Mouse (Mus musculus): ENCODE data around the gene Lix1l. TPM values are rescaled to one million over a fixed set of nuclear protein-coding genes. Genes with fewer than 3 reads are reported as not detected.

Lix1l gene
- polyA plus RNA-seq, 1 experiment from 2014 or later: 6.4 TPM

DNA sequence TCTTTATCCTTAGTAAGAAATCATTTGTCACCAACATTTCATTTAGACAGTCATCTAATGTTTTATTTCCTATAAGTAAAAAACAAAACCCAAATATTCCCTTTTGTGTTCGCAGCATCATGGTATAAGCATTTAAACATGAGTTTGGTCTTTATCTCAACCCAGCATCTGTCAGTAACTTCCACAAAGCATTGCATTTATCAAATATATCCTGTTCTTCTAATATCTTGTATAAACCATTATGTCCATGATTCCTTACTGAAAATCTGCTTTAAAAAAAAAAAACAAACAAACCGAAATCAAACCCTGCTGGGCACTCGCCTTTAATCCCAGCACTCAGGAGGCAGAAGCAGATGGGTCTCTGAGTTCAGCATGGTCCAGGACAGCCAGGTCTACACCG is 5.7 kb downstream of the Lix1l start:
- H3K4me1 ChIP-seq: no peaks in the 10 kb centered on the region
- H3K9me3 ChIP-seq: no peaks in the 10 kb centered on the region
- H3K27me3 ChIP-seq (replicated peaks): no peaks in the 10 kb centered on the region
- ATAC-seq (ENCODE audit: insufficient read depth, low FRiP score, low read depth): no peak
- WGBS: 88% methylated on average over 4 of the region's 4 CpGs
- H3K27ac ChIP-seq: no peak overlapping the region
- no peak overlapping the region for H3K4me3 ChIP-seq (replicated peaks)
- no peak overlapping the region for H3K4me2 ChIP-seq
- no peak overlapping the region for H3K9ac ChIP-seq
- H3K36me3 ChIP-seq: no peaks in the 10 kb centered on the region

DNA sequence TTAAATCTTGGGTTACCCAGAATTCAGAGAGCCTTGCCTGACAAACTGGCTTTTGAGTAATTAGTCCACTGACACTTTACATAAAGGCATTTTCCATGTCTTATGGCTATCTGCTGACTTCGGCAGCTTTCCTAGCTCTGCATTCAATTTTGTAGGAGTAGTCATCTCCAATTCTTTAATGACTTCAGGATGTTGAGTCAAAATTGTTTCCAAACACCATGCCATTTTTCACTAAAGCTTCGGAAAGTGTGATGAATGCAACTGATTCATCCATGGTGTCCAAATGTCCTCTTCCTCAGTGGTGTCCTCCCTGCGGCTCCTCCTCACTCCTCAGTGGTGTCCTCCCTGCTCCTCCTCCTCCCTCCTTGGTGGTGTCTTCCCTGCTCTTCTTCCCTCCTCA is 17.0 kb downstream of the Lix1l start:
- 0 out of 2 replicates have a peak, but pooled peaks cover 19% of the 10 kb centered on the region for H3K36me3 ChIP-seq
- ATAC-seq (ENCODE audit: insufficient read depth, low FRiP score, low read depth): no peak
- no peak overlapping the region for H3K4me3 ChIP-seq (replicated peaks)
- H3K27me3 ChIP-seq (replicated peaks): no peaks in the 10 kb centered on the region
- H3K4me1 ChIP-seq: no peaks in the 10 kb centered on the region
- H3K9me3 ChIP-seq: no peaks in the 10 kb centered on the region
- WGBS: 87% methylated on average over 3 of the region's 3 CpGs
- H3K27ac ChIP-seq: no peak overlapping the region
- no peak overlapping the region for H3K4me2 ChIP-seq
- H3K9ac ChIP-seq: no peak overlapping the region

DNA sequence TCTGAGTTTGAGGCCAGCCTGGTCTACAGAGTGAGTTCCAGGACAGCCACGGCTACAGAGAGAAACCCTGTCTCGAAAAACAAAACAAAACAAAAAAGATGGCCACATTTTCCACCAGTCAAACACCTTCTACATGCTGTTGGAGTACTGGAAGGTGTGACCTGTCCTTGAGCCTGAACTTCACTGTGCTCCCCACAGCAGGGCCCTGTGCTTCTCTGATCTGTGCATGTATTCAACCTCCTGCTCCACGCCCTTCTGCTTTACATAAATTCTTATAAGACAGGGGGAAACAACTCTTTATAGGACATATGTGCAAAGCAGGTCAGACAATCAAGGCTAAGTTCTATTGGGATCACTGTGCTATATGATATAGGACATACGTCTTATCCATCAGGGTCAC is 22.3 kb downstream of the Lix1l start:
- no peak overlapping the region for H3K4me2 ChIP-seq
- WGBS: 87% methylated on average over 4 of the region's 4 CpGs
- no peaks in the 10 kb centered on the region for H3K27me3 ChIP-seq (replicated peaks)
- no peaks in the 10 kb centered on the region for H3K9me3 ChIP-seq
- no peaks in the 10 kb centered on the region for H3K4me1 ChIP-seq
- no peak overlapping the region for H3K9ac ChIP-seq
- H3K4me3 ChIP-seq (replicated peaks): no peak overlapping the region
- no peak for ATAC-seq (ENCODE audit: insufficient read depth, low FRiP score, low read depth)
- H3K36me3 ChIP-seq: peaks cover 32% of the 10 kb centered on the region
- H3K27ac ChIP-seq: no peak overlapping the region

DNA sequence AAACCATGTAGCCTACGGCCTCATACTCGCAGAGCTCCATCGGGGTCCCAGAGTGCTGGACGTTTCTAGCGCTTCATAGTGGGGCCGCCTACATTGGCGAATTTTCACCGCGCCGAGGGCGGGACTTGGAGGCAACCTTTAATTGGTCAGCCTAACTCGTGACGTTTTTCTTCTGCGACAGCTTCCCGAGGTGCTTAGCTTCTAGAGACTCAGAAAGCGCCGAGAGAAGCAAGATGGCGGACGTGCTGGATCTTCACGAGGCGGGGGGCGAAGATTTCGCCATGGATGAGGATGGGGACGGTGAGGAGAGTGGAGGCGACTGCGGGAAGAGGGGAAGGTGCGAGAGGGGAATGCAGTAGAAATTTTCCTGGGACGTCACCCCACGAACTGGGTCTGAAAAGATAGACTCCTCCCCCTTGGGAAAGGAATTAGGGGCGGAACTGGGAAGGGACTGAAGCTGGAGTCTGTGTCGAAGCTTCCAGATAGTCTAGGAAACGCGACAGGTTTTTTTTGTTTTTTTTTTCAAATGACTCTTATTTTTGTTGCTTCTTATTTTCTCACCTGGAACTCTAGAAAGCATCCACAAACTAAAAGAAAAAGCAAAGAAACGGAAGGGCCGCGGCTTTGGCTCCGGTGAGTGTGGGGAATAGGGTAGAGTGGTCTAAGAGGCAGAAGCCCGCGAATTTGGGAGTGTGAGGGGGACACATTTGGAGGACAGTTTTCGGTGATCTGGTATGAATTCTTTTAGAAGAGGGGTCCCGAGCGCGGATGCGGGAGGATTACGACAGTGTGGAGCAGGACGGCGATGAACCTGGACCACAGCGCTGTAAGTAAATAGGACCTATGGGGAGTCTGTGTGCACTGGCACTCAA is 29.0 kb downstream of the Lix1l start, which contains the start of gene Rbm8a:
TSS of gene Rbm8a (plus strand) at position 205 of the 872 bp plus-strand sequence.
- H3K4me2 ChIP-seq: peak within 1 kb of the TSS; percentile 82
- H3K27me3 ChIP-seq (replicated peaks): no peaks in the 10 kb centered on the region
- ATAC-seq (ENCODE audit: insufficient read depth, low FRiP score, low read depth): peak; percentile 94
- peak within 1 kb of the TSS; percentile 65 for H3K4me3 ChIP-seq (replicated peaks)
- H3K27ac ChIP-seq: peak within 1 kb of the TSS; percentile 81
- H3K36me3 ChIP-seq: peaks cover 13% of the 10 kb centered on the region; the same call in 1 of the 2 replicates
- under 1% methylated on average over 48 of the region's 48 CpGs for WGBS
- H3K4me1 ChIP-seq: peaks cover 10% of the 10 kb centered on the region
- no peaks in the 10 kb centered on the region for H3K9me3 ChIP-seq
- peak within 1 kb of the TSS; percentile 69 for H3K9ac ChIP-seq

DNA sequence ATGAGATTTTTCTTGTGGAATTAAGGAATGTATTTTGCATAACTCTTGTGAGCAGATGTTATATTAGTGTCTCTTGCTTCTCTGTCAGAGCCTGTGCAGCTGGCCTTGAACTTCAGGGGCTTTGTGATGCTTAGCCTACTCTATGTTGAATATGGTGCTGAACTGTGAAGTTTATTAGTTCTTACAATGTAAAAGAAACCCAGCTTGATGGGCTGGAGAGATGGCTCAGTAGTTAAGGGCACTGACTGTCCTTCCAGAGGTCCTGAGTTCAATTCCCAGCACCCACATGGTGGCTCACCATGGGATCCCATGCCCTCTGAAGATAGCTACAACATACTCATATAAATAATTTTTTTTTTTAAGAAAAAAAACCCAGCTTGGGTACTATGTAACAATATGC is 31.1 kb downstream of the Lix1l start:
- ATAC-seq (ENCODE audit: insufficient read depth, low FRiP score, low read depth): no peak
- Histone ChIP-seq H3K4me2 (no peak overlapping the region), H3K27me3 (replicated peaks) (no peaks in the 10 kb centered on the region)

DNA sequence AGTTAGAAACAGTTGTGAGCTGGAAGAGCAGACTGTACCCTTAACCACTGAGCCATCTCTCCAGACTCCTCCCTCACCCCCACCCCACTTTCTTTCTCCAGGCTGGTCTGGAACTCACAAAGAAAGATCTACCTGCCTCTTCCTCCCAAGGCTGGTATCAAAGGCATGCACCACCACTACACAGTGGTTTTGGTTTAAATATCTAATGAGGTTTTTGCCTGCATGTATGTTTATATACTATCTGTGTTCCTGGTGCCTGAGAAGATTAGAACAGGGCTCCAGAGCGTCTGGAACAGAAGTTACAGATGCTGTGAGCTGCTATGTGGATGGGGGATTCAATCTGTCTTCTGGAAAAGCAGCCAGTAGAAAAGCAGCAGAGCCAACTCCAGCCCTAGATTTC is 33.1 kb downstream of the Lix1l start:
- no peak for ATAC-seq (ENCODE audit: insufficient read depth, low FRiP score, low read depth)
- Histone ChIP-seq H3K9ac (no peak overlapping the region), H3K27ac (no peak overlapping the region), H3K9me3 (no peaks in the 10 kb centered on the region), H3K4me1 (peaks cover 16% of the 10 kb centered on the region), H3K36me3 (peaks cover 24% of the 10 kb centered on the region; the same call in 1 of the 2 replicates), H3K4me2 (no peak overlapping the region), H3K4me3 (replicated peaks) (no peak overlapping the region), H3K27me3 (replicated peaks) (no peaks in the 10 kb centered on the region)
- 73% methylated on average over 1 of the region's 1 CpGs for WGBS

More for the DNA sequence above, 31.1 kb downstream of the Lix1l start:
- H3K4me1 ChIP-seq: peaks cover 16% of the 10 kb centered on the region
- H3K9me3 ChIP-seq: no peaks in the 10 kb centered on the region
- H3K4me3 ChIP-seq (replicated peaks): no peak overlapping the region
- H3K27ac ChIP-seq: no peak overlapping the region
- no peak overlapping the region for H3K9ac ChIP-seq
- H3K36me3 ChIP-seq: peaks cover 9% of the 10 kb centered on the region; the same call in 1 of the 2 replicates

DNA sequence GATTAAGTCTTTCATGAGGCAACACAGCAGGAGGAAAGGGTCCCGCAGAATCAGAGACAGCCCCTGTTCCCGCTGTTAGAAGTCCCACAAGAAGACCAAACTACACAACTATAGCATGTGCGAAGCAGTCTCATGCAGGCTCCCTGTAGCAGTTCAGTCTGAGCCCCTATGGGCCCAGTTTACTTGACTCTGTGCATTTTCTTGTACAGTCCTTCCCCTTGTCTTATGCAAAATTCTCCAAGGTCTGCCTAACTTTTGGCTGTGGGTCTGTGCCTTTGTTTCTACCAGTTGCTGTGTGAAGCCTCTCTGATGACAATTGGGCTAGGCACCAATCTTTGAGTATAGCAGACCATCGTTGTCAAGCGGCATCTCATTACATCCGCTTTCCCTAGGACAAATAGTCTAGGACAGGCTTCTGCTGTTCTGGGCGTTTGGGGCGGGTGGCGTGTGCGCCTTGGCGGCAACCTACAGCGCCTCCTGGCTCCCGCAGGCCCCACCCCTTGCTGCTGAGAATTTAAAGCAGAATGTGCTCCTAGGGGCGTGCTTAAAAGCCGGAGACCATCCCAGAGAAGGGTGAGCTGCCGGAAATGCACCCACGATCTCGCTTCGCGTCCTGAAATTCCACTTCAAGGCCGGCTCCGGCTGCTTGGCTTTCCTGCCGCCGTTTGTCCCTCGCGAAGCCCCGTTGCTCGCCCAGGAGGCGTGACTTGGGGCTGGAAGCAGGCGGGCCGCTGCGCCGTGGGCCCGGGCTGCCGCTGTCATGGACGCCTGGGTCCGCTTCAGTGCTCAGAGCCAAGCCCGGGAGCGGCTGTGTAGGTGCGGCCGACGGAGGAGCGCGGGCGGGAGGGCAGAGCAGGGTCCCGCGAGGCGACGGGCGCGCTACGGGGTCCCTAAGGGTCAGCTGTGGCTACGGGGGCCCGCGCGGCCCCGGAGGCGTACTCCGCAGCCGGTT is 34.3 kb downstream of the Lix1l start, which contains the start of the genes Pex11b and Gm42957:
TSS of gene Pex11b (plus strand) at position 449 of the 952 bp plus-strand sequence.
TSS of gene Gm42957 (plus strand) at position 547 of the 952 bp plus-strand sequence.
- ATAC-seq (ENCODE audit: insufficient read depth, low FRiP score, low read depth): peak; percentile 88
- Histone ChIP-seq H3K9me3 (no peaks in the 10 kb centered on the region), H3K27me3 (replicated peaks) (no peaks in the 10 kb centered on the region), H3K4me2 (peak within 1 kb of the TSS; percentile 70), H3K4me1 (peaks cover 16% of the 10 kb centered on the region), H3K4me3 (replicated peaks) (peak within 1 kb of the TSS; percentile 79), H3K36me3 (peaks cover 31% of the 10 kb centered on the region; the same call in 1 of the 2 replicates), H3K27ac (peak within 1 kb of the TSS; percentile 89), H3K9ac (peak within 1 kb of the TSS; percentile 85)
- WGBS: 2% methylated on average over 60 of the region's 60 CpGs

DNA sequence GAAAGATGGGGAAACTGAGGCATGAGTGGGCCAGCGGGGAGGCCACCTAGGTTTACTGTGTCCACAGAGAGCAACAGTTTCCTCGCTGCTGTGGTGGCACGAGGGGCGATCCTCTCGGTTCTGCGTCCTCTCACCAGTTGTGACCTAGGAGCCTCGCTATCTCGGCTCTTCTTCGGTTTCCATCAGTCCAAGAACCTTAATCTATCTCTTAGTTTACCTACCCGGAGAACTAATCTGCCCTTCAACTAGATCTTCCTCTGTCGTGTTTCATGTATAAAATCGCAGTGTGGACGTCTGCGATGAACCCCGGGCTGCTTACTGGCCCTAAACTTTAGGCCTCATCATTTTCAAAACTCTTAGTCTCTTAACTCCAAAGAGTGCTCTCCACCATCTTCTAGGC is 35.0 kb downstream of the Lix1l start:
- Histone ChIP-seq H3K9me3 (no peaks in the 10 kb centered on the region), H3K4me1 (peaks cover 12% of the 10 kb centered on the region), H3K27ac (peak overlapping the region; percentile 89), H3K4me3 (replicated peaks) (peak overlapping the region; percentile 79), H3K36me3 (peaks cover 31% of the 10 kb centered on the region; the same call in 1 of the 2 replicates), H3K4me2 (peak overlapping the region; percentile 70), H3K9ac (peak overlapping the region; percentile 85), H3K27me3 (replicated peaks) (no peaks in the 10 kb centered on the region)
- WGBS: 7% methylated on average over 15 of the region's 15 CpGs
- ATAC-seq (ENCODE audit: insufficient read depth, low FRiP score, low read depth): no peak; the same call in 1 of the 2 replicates

DNA sequence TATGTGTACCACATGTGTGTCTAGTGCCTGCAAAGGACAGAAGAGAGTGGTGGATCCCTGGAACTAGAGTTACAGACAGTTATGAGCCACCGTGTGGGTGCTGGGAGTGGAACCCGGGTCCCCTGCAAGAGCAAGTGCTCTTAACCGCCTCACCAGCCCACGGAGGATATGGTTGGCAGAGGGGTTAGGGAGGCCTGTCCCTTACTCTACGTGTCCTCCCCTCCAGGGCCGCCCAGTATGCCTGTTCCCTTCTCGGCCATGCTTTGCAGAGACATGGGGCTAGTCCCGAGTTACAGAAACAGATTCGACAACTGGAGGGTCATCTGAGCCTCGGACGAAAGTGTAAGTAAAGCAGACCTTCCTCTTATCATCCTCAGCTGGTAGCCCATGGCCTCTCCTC is 35.5 kb downstream of the Lix1l start:
- Histone ChIP-seq H3K27me3 (replicated peaks) (no peaks in the 10 kb centered on the region), H3K36me3 (peaks cover 31% of the 10 kb centered on the region; the same call in 1 of the 2 replicates), H3K4me3 (replicated peaks) (peak overlapping the region; percentile 79), H3K4me1 (peaks cover 12% of the 10 kb centered on the region), H3K9me3 (no peaks in the 10 kb centered on the region), H3K4me2 (peak overlapping the region; percentile 70), H3K27ac (no peak overlapping the region), H3K9ac (peak overlapping the region; percentile 85; the same call in 1 of the 2 replicates)
- ATAC-seq (ENCODE audit: insufficient read depth, low FRiP score, low read depth): no peak
- WGBS: 73% methylated on average over 11 of the region's 11 CpGs

DNA sequence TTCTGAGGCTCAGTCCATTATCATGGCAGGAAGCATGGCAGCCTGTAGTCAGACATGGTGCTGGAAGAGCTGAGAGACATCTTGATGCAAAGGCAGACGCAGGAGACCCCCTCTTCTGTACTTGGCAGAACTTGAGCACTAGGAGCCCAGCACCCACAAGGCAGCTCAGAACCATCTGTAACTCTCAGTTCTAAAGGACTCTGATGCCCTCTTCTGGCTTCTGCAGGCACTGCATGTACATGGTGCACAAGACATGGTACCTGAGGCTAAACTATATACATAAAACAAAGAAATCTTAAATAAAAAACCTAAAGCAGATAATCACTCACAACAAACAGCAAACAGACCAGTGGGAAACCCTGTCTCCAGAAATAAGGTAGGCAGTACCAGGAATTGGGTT is 38.3 kb downstream of the Lix1l start:
- ATAC-seq (ENCODE audit: insufficient read depth, low FRiP score, low read depth): no peak
- Histone ChIP-seq H3K4me1 (peaks cover 9% of the 10 kb centered on the region), H3K27me3 (replicated peaks) (no peaks in the 10 kb centered on the region), H3K9ac (no peak overlapping the region), H3K9me3 (no peaks in the 10 kb centered on the region), H3K4me2 (no peak overlapping the region), H3K27ac (no peak overlapping the region), H3K36me3 (peaks cover 23% of the 10 kb centered on the region; the same call in 1 of the 2 replicates), H3K4me3 (replicated peaks) (no peak overlapping the region)
- WGBS: 71% methylated on average over 1 of the region's 1 CpGs

DNA sequence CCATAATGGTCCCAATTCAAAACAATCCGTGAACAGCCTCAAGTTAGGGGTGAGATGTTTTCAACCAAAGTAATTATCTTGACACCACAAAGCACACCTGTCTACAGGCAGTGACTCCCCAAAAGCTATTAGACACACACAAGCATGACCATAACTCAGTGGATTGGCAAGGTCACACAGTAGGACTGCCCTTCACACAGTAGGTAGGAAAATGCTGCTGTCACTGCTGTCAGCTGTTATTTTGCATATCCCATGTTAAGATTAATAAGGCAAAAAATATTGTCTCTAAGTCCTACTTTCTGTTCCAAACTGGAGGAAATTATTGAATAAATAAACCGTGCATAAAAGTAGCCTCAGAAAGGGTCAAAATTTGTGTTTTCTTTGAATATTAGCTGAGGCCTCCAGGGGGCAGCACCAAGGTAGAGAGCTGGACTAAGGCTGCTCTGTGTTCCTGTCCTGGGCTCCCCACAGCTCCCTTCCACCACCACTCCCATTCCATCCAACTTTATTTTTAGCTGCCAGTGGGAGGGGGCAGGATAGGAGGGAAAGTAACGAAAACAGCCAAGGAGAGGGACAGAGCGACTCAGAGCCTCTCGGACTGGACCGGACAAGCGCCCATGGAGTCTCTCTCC is 44.2 kb downstream of the Lix1l start, which contains the start of gene Itga10:
TSS of gene Itga10 (plus strand) at position 567 of the 632 bp plus-strand sequence.
- no peak within 1 kb of the TSS for H3K27ac ChIP-seq
- H3K9me3 ChIP-seq: no peaks in the 10 kb centered on the region
- H3K4me2 ChIP-seq: no peak within 1 kb of the TSS
- ATAC-seq (ENCODE audit: insufficient read depth, low FRiP score, low read depth): 0 out of 2 replicates have a peak, but pooled peaks have one; percentile 18
- H3K4me3 ChIP-seq (replicated peaks): no peak within 1 kb of the TSS
- H3K9ac ChIP-seq: no peak within 1 kb of the TSS
- H3K27me3 ChIP-seq (replicated peaks): no peaks in the 10 kb centered on the region
- H3K36me3 ChIP-seq: peaks cover under 1% of the 10 kb centered on the region; the same call in 1 of the 2 replicates
- 54% methylated on average over 7 of the region's 7 CpGs for WGBS
- H3K4me1 ChIP-seq: no peaks in the 10 kb centered on the region

Measured in stomach, embryonic 15.5 days (tissue).